Comparison of ENCODE assay signal across 7 mouse cellular contexts in genomic region chrX:107679203-107679602, GRCm38 (mm10). TPM values are rescaled to one million over a fixed set of nuclear protein-coding genes. Genes with fewer than 3 reads are reported as not detected.
DNase-seq lines count a peak whose midpoint lies in the region; ATAC-seq lines count a peak whose summit lies in the region.

No protein-coding gene starts in this region.

- H3K4me3 ChIP-seq in megakaryocyte, embryonic 14.5 days (replicated peaks), result peak overlapping the region; percentile 75
- peak overlapping the region; percentile 21; the same call in 1 of the 2 replicates for H3K4me3 ChIP-seq in forebrain, embryonic 11.5 days (ENCODE audit: low read depth, low read length)
- H3K4me3 ChIP-seq in limb, embryonic 10.5 days, result peak overlapping the region; percentile 42

- ATAC-seq in megakaryocyte, adult 5-6 weeks (ENCODE audit: poor library complexity, severe bottlenecking), result no peak
- peak; percentile 58 for ATAC-seq in forebrain, embryonic 11.5 days (replicated peaks; ENCODE audit: low FRiP score)

- H3K4me2 ChIP-seq in forebrain, embryonic 11.5 days (ENCODE audit: low read depth, low read length, severe bottlenecking), result peak overlapping the region; percentile 46

- WGBS in forebrain, embryonic 11.5 days, result 15% methylated on average over 10 of the region's 10 CpGs
- 10% methylated on average over 10 of the region's 10 CpGs for WGBS in limb, embryonic 10.5 days

- H3K9me3 ChIP-seq in megakaryocyte, embryonic 14.5 days, result no peaks in the 10 kb centered on the region
- no peaks in the 10 kb centered on the region for H3K9me3 ChIP-seq in forebrain, embryonic 11.5 days (ENCODE audit: control insufficient read depth, low read length)
- H3K9me3 ChIP-seq in limb, embryonic 10.5 days (replicated peaks), result no peaks in the 10 kb centered on the region

- H3K9ac ChIP-seq in forebrain, embryonic 11.5 days (ENCODE audit: low read length), result no peak overlapping the region; the same call in 1 of the 2 replicates

- H3K27ac ChIP-seq in forebrain, embryonic 11.5 days (ENCODE audit: low read depth, low read length), result no peak overlapping the region
- H3K27ac ChIP-seq in limb, embryonic 10.5 days, result no peak overlapping the region

- no peaks in the 10 kb centered on the region for H3K36me3 ChIP-seq in megakaryocyte, embryonic 14.5 days (replicated peaks; ENCODE audit: low read length)
- H3K36me3 ChIP-seq in forebrain, embryonic 11.5 days (ENCODE audit: control insufficient read depth, insufficient read depth, low read length), result no peaks in the 10 kb centered on the region
- H3K36me3 ChIP-seq in limb, embryonic 10.5 days, result no peaks in the 10 kb centered on the region

- peak; percentile 50 for DNase-seq in forebrain, embryonic 11.5 days (ENCODE audit: low spot score)
- peak; percentile 32 for DNase-seq in limb, embryonic 10.5 days (ENCODE audit: low spot score)
- peak; percentile 14 for DNase-seq in retina, postnatal 1 day
- DNase-seq in urinary bladder, adult 2 months (ENCODE audit: low spot score), result no peak
- DNase-seq in spleen, adult 18-20 months, result no peak

- H3K4me1 ChIP-seq in megakaryocyte, embryonic 14.5 days, result no peaks in the 10 kb centered on the region
- no peaks in the 10 kb centered on the region for H3K4me1 ChIP-seq in forebrain, embryonic 11.5 days (replicated peaks; ENCODE audit: control insufficient read depth, insufficient read depth, low read length)
- H3K4me1 ChIP-seq in limb, embryonic 10.5 days, result no peaks in the 10 kb centered on the region

- H3K27me3 ChIP-seq in megakaryocyte, embryonic 14.5 days (replicated peaks), result peaks cover 33% of the 10 kb centered on the region
- peaks cover 18% of the 10 kb centered on the region for H3K27me3 ChIP-seq in forebrain, embryonic 11.5 days (ENCODE audit: control insufficient read depth, insufficient read depth, low read length)
- peaks cover 63% of the 10 kb centered on the region for H3K27me3 ChIP-seq in limb, embryonic 10.5 days (ENCODE audit: low read depth, poor library complexity, severe bottlenecking)

RNA-seq across cellular contexts. Expression of gene Tbx22, which starts 11.4 kb away (rescaled TPM):
- polyA plus RNA-seq in megakaryocyte, embryonic 14.5 days (2012; ENCODE audit: insufficient read depth, low replicate concordance), result not detected in 2 replicates
- not detected in 2 replicates for total RNA-seq in megakaryocyte, adult 5-6 weeks (2015)
- not detected in 2 replicates for total RNA-seq in megakaryocyte, adult 5-6 weeks (2017)
- 0.72 and 2.5 TPM in 2 replicates for polyA plus RNA-seq in forebrain, embryonic 11.5 days (2014; fragmentation: Nextera tagmentation; extraction: Ambion mirVana)
- polyA plus RNA-seq in limb, embryonic 10.5 days (2016; fragmentation: Nextera tagmentation; extraction: Ambion mirVana), result 0.40 and 0.54 TPM in 2 replicates
- polyA plus RNA-seq in urinary bladder, adult 2 months (2012; rRNA removed), result not detected in 2 replicates

Comparison
In these comparisons a context has a peak if more than half of its experiments do, and no peak if none do; other contexts are left out.
1. H3K4me3 ChIP-seq: peak in every context shown above with its lines; median percentile 75 in megakaryocyte, embryonic 14.5 days; 42 in limb, embryonic 10.5 days; 21 in forebrain, embryonic 11.5 days.
2. DNase-seq: peak in forebrain, embryonic 11.5 days (single experiment), limb, embryonic 10.5 days (single experiment) and retina, postnatal 1 day (single experiment); none in urinary bladder, adult 2 months (single experiment) and spleen, adult 18-20 months (0 of 2).